Mouse (Mus musculus) liver, embryonic 16.5 days (tissue): ENCODE data around the gene Ikzf3. TPM values are rescaled to one million over a fixed set of nuclear protein-coding genes. Genes with fewer than 3 reads are reported as not detected.

Experiments used
- polyA plus RNA-seq: library from polyadenylated mRNA; unstranded; fragments of >200 nt; fragmentation: Nextera tagmentation; extraction: Ambion mirVana; gene quantifications from 2 replicates; pipeline ENCODE4 v1.2.1, GENCODE M21; 2015

Gene Ikzf3
- polyA plus RNA-seq, 1 experiment from 2014 or later = 0.19 TPM

Other genes with a start within 250 kb of the Ikzf3 start
- gene Neurod2, start 216.4 kb downstream of the Ikzf3 start, polyA plus RNA-seq = not detected in 2 replicates
- 0.79 and 1.9 TPM in 2 replicates for gene Ppp1r1b, start 197.6 kb downstream of the Ikzf3 start, polyA plus RNA-seq
- gene Stard3, start 187.7 kb downstream of the Ikzf3 start, polyA plus RNA-seq = 16.5 and 17.3 TPM in 2 replicates
- 0.98 and 1.7 TPM in 2 replicates for gene Tcap, start 162.2 kb downstream of the Ikzf3 start, polyA plus RNA-seq
- 0.12 TPM in 1 of 2 replicates, not detected in the other for gene Pnmt, start 159.6 kb downstream of the Ikzf3 start, polyA plus RNA-seq
- gene Pgap3, start 145.5 kb downstream of the Ikzf3 start, polyA plus RNA-seq = 3.3 and 3.4 TPM in 2 replicates
- gene Erbb2, start 133.6 kb downstream of the Ikzf3 start, polyA plus RNA-seq = 1.8 and 2.1 TPM in 2 replicates
- gene Mien1, start 107.0 kb downstream of the Ikzf3 start, polyA plus RNA-seq = 55.9 and 57.9 TPM in 2 replicates
- gene Grb7, start 99.6 kb downstream of the Ikzf3 start, polyA plus RNA-seq = 28.5 and 36.0 TPM in 2 replicates
- gene Zpbp2, start 5.1 kb upstream of the Ikzf3 start, polyA plus RNA-seq = 0.60 and 0.85 TPM in 2 replicates
- 36.6 and 38.4 TPM in 2 replicates for gene Ormdl3, start 41.3 kb upstream of the Ikzf3 start, polyA plus RNA-seq
- not detected in 2 replicates for gene Lrrc3c, start 52.3 kb upstream of the Ikzf3 start, polyA plus RNA-seq
- 0.12 and 0.47 TPM in 2 replicates for gene Gm12355, start 79.6 kb upstream of the Ikzf3 start, polyA plus RNA-seq
- not detected in 2 replicates for gene Gsdma3, start 80.3 kb upstream of the Ikzf3 start, polyA plus RNA-seq
- not detected in 2 replicates for gene Gsdma2, start 100.7 kb upstream of the Ikzf3 start, polyA plus RNA-seq
- 0.04 TPM in 1 of 2 replicates, not detected in the other for gene Gsdma, start 118.3 kb upstream of the Ikzf3 start, polyA plus RNA-seq
- gene Psmd3, start 136.5 kb upstream of the Ikzf3 start, polyA plus RNA-seq = 86.4 and 86.5 TPM in 2 replicates
- gene Csf3, start 155.2 kb upstream of the Ikzf3 start, polyA plus RNA-seq = not detected in 2 replicates
- gene Med24, start 183.4 kb upstream of the Ikzf3 start, polyA plus RNA-seq = 22.8 and 23.8 TPM in 2 replicates
- 6.5 and 7.7 TPM in 2 replicates for gene Thra, start 194.6 kb upstream of the Ikzf3 start, polyA plus RNA-seq
- gene Nr1d1, start 229.3 kb upstream of the Ikzf3 start, polyA plus RNA-seq = 0.65 and 0.66 TPM in 2 replicates
- gene Msl1, start 249.5 kb upstream of the Ikzf3 start, polyA plus RNA-seq = 4.9 and 5.3 TPM in 2 replicates